Mouse (Mus musculus): Measurements from ENCODE around the gene Sema3e.

- TF ChIP-seq ZC3H11A (IDR thresholded peaks at IDR 0.05; ENCODE audit: borderline replicate concordance, low read depth, low read length) (no peak), ZNF384 (IDR thresholded peaks at IDR 0.05; ENCODE audit: low read depth, low read length) (no peak)
These were observed 155.5 kb downstream of the Sema3e start for GRCm38 (mm10) chr5:14180571-14180970.
